Mouse (Mus musculus): ENCODE measurements around the gene Ppp1r15a.
"Not testable (repeated sequence)": the region's sequence is repeated elsewhere in the genome, so short reads cannot be mapped to it uniquely, and the experiment has no call there.

DNA sequence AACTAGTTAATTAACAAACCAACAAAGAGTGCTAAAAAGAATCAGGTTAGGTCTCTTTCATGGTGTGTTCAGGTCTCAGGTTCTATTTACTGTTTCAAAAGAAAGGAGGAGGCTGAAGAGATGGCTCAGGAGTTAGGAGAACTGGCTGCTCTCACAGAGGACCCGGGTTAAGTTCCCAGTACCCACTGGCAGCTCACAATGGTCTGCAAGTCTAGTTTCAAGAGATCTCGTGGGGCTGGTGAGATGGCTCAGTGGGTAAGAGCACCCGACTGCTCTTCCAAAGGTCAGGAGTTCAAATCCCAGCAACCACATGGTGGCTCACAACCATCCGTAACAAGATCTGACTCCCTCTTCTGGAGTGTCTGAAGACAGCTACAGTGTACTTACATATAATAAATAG lies 45.8 kb downstream of the Ppp1r15a start:
- not testable (repeated sequence) for TF ChIP-seq CTCF (IDR thresholded peaks at IDR 0.05; ENCODE audit: extremely low read depth, insufficient read depth, insufficient read length, insufficient replicate concordance); POLR2A (IDR thresholded peaks at IDR 0.05; ENCODE audit: low read depth, low read length)
